Mouse (Mus musculus) cortical plate, adult 2 months (tissue): Measurements from ENCODE around the gene Scap. TPM values are rescaled to one million over a fixed set of nuclear protein-coding genes. Genes with fewer than 3 reads are reported as not detected.
"Not testable (repeated sequence)": the region's sequence is repeated elsewhere in the genome, so short reads cannot be mapped to it uniquely, and the experiment has no call there.

Experiments
- H3K27ac ChIP-seq: fragments of 200-500 bp; 2 replicates; pipeline ENCODE4 v1.5.1; 2012; ENCODE audit warnings: low read length, control low read depth, inconsistent platforms; ENCODE audit not compliant: insufficient read depth
- H3K4me1 ChIP-seq: fragments of 200-500 bp; 2 replicates; pipeline ENCODE4 v1.6.1; 2011; ENCODE audit warnings: low read length; ENCODE audit not compliant: control insufficient read depth, insufficient read depth
- H3K4me3 ChIP-seq: fragments of 200-500 bp; 2 replicates; pipeline ENCODE4 v1.5.1; 2011; ENCODE audit warnings: mild to moderate bottlenecking, low read length, control low read depth; ENCODE audit not compliant: insufficient read depth
- CTCF ChIP-seq: fragments of 200-500 bp; IDR thresholded peaks from 2 replicates; pipeline ENCODE4 v1.5.1; 2011; ENCODE audit warnings: mild to moderate bottlenecking, control low read depth, low read length; ENCODE audit not compliant: insufficient read depth; ENCODE audit errors: extremely low read depth
- POLR2A ChIP-seq: fragments of 200-500 bp; IDR thresholded peaks from 2 replicates; pipeline ENCODE4 v1.6.1; 2011; ENCODE audit warnings: mild to moderate bottlenecking, low read length, control low read depth; ENCODE audit not compliant: insufficient read depth; ENCODE audit errors: extremely low read depth
- polyA plus RNA-seq: library from polyadenylated mRNA; depleted of rRNA; stranded (reverse); fragments of >200 nt; gene quantifications from 2 replicates; pipeline ENCODE4 v1.2.3, GENCODE M21; 2012

The Scap gene
- polyA plus RNA-seq, 1 experiment: 44.6 TPM

DNA sequence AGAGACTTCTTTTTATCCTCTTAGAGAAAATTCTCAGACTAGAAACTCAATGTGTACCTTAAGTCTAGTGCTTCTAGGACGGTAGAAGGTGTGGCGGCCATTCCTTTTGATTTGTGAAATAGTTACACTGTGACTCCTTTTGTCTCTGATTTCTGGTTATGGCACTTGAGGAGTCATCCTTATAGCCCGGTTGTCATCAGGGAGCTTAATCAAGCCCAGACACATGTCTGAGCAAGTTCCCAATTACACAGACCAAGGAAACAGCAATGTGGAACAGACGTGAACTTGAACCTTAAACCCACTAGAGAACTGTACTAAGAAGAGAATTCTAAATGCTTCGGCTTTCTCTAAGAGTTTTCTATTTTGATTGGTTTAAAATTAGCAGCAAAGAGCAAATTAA, 17.1 kb downstream of the Scap start:
- TF ChIP-seq POLR2A: no peak
- no peak for TF ChIP-seq CTCF
- Histone ChIP-seq H3K4me1 (peaks cover 2% of the 10 kb centered on the region; the same call in 1 of the 2 replicates), H3K4me3 (no peak overlapping the region), H3K27ac (no peak overlapping the region)

- H3K4me1 ChIP-seq: peaks cover 3% of the 10 kb centered on the region; the same call in 1 of the 2 replicates
- TF ChIP-seq POLR2A (no peak), CTCF (no peak)
- no peak overlapping the region for H3K27ac ChIP-seq
- H3K4me3 ChIP-seq: no peak overlapping the region
Observed at GRCm38 (mm10) chr9:110350612-110351011, 17.5 kb downstream of the Scap start.

DNA sequence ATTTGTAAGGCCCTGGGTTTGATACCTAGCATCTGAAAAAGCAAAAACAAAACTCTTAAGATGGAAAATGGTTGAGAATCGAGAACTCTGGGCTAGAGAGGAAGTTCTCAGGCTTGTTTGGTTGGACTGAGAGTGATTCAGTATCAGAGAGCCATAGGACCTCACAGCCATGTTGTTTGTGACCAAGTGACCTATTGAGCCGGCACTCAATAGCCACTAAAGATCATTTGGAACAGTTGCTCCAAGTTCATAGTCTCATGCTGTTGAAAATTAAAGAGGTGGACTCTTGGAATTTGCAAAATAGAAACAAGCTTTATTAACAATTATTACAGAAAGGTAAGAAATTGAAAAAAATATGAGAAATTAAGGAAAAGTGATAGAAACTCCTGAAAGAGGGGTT, 18.3 kb downstream of the Scap start:
- H3K27ac ChIP-seq: no peak overlapping the region
- no peak overlapping the region for H3K4me3 ChIP-seq
- TF ChIP-seq POLR2A: no peak
- no peak for TF ChIP-seq CTCF

DNA sequence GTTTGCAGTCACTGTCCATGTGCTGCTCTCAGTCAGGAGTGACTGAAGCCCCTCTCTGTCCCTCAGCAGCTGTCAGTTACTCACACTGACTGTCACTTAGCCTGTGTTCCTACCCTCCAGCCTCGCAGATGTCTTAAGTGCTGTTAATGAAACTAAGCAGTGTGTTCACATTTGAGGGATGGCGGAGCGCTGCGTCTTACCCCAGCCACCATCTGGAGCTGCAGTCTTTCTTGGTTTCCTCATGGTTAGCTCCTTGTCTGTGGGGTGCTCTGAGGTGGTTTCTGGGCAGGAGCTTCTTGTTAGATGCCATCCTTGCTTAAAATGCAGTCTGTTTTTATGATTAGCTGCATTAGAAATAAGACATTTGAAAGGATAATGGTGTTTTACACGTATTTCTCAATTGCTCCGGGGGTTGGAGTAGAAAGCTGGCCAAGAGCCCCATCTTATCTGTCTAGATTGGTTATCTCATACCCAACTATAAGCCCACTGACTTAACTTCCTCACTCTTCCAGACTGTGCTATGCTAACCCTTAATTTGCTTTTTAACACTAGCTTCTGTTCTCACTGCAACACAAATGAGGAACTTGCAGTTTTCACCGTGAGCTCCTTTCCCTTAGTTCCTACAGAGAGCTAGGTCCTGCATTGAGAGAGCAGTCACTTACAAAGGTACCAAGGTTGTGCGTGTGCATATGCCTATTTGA, 19.0 kb downstream of the Scap start:
- Histone ChIP-seq H3K4me3 (no peak overlapping the region), H3K27ac (no peak overlapping the region), H3K4me1 (peaks cover 3% of the 10 kb centered on the region; the same call in 1 of the 2 replicates)
- TF ChIP-seq POLR2A: no peak
- TF ChIP-seq CTCF: no peak

More for the DNA sequence above, 18.3 kb downstream of the Scap start:
- H3K4me1 ChIP-seq: peaks cover 3% of the 10 kb centered on the region; the same call in 1 of the 2 replicates

- Histone ChIP-seq H3K4me1 (0 out of 2 replicates have a peak, but pooled peaks cover 1% of the 10 kb centered on the region), H3K4me3 (no peak overlapping the region), H3K27ac (no peak overlapping the region)
- TF ChIP-seq POLR2A: no peak
- TF ChIP-seq CTCF: no peak
Observed at GRCm38 (mm10) chr9:110358341-110358740, 25.3 kb downstream of the Scap start.

DNA sequence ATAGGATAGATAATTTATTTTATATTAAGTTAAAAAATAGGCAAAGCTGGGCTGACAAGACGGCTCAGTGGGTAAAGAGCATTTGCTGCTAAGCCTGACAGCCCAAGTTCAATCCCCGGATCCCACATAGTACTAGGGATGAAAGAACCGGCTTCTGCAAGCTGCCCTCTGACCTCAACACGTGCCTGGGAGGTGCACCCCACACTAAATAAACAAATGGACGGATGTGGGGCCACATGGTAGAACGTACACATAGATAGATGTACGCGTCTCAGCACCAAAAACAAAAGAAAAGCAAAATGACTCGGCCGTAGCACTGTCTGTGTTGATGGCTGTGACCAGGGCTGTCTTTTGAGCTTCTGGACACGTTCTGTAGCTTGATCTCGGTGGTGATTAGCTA, 28.2 kb downstream of the Scap start:
- TF ChIP-seq CTCF: no peak
- TF ChIP-seq POLR2A: no peak
- Histone ChIP-seq H3K4me1 (no peaks in the 10 kb centered on the region), H3K4me3 (no peak overlapping the region), H3K27ac (no peak overlapping the region)

DNA sequence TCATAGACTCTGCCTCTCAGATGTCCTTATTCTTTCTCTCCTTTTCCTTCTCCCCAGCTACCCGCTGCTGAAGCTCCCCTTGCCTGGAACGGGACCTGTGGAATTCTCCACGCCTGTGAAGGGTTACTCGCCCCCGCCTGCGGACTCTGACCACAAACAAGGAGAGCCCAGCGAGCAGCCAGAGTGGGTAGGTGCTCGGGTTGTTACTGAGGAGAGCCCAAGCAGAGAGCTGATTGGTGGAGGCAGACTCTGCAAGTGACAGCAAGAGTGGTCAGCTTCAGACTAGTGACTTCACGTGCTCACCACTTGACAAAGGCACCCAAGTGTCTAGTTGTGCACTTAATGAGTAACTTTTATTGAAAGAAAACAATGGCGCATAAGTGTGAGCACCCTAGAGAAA, 29.2 kb downstream of the Scap start:
- Histone ChIP-seq H3K4me3 (no peak overlapping the region), H3K27ac (no peak overlapping the region), H3K4me1 (no peaks in the 10 kb centered on the region)
- TF ChIP-seq POLR2A: no peak
- no peak for TF ChIP-seq CTCF

DNA sequence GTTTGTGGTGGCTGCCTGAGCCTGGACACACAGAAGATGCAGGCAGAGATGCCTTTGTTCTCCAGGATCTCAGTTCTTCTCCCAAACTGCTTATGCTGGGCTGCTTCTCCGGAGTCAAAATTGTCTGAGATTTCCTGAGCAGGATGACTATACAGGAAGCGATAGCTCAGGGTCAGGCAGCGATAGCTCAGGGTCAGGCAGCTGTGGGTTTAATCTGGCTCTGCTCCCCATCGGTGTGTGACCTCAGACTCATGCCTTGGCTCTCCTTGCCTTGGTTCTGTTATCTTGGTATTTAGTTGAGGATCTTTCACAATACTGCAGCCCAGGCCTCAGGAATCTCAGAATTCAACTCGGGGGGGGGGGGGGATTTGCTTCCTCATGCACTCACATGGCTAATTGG, 33.7 kb downstream of the Scap start:
- TF ChIP-seq POLR2A (no peak), CTCF (no peak)
- H3K4me1 ChIP-seq: no peaks in the 10 kb centered on the region
- H3K4me3 ChIP-seq: no peak overlapping the region
- H3K27ac ChIP-seq: no peak overlapping the region

- Histone ChIP-seq H3K27ac (no peak overlapping the region), H3K4me3 (no peak overlapping the region), H3K4me1 (no peaks in the 10 kb centered on the region)
- TF ChIP-seq POLR2A (no peak), CTCF (no peak)
Observed at GRCm38 (mm10) chr9:110369860-110370259, 36.8 kb downstream of the Scap start.

GRCm38 (mm10) chr9:110373871-110374270, 40.8 kb downstream of the Scap start:
- no peak overlapping the region for H3K4me3 ChIP-seq

DNA sequence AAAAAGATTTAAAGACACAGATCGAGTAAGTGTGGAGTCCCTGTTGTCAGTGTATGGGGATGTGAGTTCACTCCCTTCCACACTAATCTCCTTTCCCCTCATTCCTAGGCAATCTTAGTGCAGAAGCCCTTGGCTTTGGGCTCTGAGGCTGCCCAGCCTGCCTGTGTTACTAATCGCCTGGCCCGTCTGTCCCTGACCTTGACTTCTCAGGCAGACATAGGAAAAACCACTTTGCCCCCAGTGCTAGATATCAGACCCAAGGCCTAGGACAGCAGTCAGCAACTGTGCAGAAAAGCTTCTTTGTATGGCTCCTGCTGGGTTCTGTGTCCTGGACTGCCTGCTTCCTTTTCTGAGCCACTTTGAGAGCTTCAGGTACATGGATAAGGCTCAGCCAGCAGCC, 42.6 kb downstream of the Scap start:
- Histone ChIP-seq H3K4me3 (no peak overlapping the region), H3K4me1 (peaks cover 6% of the 10 kb centered on the region), H3K27ac (no peak overlapping the region)
- TF ChIP-seq POLR2A (no peak), CTCF (no peak)

More at GRCm38 (mm10) chr9:110373871-110374270, 40.8 kb downstream of the Scap start:
- no peak for TF ChIP-seq CTCF
- TF ChIP-seq POLR2A: no peak
- Histone ChIP-seq H3K4me1 (peaks cover 5% of the 10 kb centered on the region), H3K27ac (no peak overlapping the region)

DNA sequence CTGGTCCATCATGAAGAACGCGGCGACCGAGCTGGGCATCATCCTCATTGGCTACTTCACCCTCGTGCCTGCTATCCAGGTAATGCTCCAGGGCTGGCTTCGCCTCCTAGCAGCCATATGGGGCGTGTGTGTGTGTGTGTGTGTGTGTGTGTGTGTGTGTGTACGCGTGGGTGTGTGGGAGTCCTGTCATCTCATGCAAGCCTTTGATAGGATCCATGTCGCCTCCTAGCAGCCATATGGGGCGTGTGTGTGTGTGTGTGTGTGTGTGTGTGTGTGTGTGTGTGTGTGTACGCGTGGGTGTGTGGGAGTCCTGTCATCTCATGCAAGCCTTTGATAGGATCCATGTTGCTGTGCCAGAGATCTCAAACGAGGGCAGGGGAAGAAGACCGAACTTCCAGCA, 44.6 kb downstream of the Scap start:
- not testable (repeated sequence) for H3K27ac ChIP-seq, H3K4me3 ChIP-seq, H3K4me1 ChIP-seq
